Mouse (Mus musculus) C2C12 (cell line): Measurements from ENCODE around the gene Dmrta2. TPM values are rescaled to one million over a fixed set of nuclear protein-coding genes. Genes with fewer than 3 reads are reported as not detected.

ENCODE experiments used
- H3K27me3 ChIP-seq: one replicate; pipeline ENCODE4 v1.6.1; 2011; ENCODE audit not compliant: control insufficient read depth, insufficient read depth, insufficient read length
- H3K36me3 ChIP-seq: one replicate; pipeline ENCODE4 v1.6.1; 2011; ENCODE audit not compliant: control insufficient read depth, insufficient read depth
- H3K4me3 ChIP-seq: one replicate; pipeline ENCODE4 v1.5.1; 2011; ENCODE audit warnings: mild to moderate bottlenecking, control low read depth; ENCODE audit not compliant: poor library complexity, insufficient read depth, severe bottlenecking
- H3K79me2 ChIP-seq: one replicate; pipeline ENCODE4 v1.6.1; 2011; ENCODE audit not compliant: control insufficient read depth, insufficient read depth
- H3K79me3 ChIP-seq: one replicate; pipeline ENCODE4 v1.6.1; 2011; ENCODE audit warnings: low read depth, control low read depth
- H3ac ChIP-seq: one replicate; pipeline ENCODE3; 2011; ENCODE audit warnings: low read depth; ENCODE audit not compliant: control insufficient read depth, insufficient read length
- CEBPB ChIP-seq: IDR thresholded peaks from one replicate; pipeline ENCODE4 v1.6.1; 2011; ENCODE audit warnings: low read depth, mild to moderate bottlenecking, control low read depth, moderate library complexity
- CTCF ChIP-seq: IDR thresholded peaks from one replicate; pipeline ENCODE4 v1.5.1; 2011; ENCODE audit not compliant: control insufficient read depth, insufficient read depth, insufficient read length
- FOSL1 ChIP-seq: IDR thresholded peaks from one replicate; pipeline ENCODE4 v1.8.0; 2011; ENCODE audit warnings: mild to moderate bottlenecking, low read length; ENCODE audit not compliant: poor library complexity, insufficient read depth, severe bottlenecking
- MAX ChIP-seq: IDR thresholded peaks from one replicate; pipeline ENCODE4 v1.6.1; 2011; ENCODE audit warnings: mild to moderate bottlenecking, control low read depth
- MYOD1 ChIP-seq: IDR thresholded peaks from one replicate; pipeline ENCODE4 v1.6.1; 2011; ENCODE audit warnings: low read depth; ENCODE audit not compliant: control insufficient read depth, insufficient read length
- MYOG ChIP-seq: IDR thresholded peaks from one replicate; pipeline ENCODE4 v1.6.1; 2011; ENCODE audit not compliant: control insufficient read depth, insufficient read length; ENCODE audit errors: extremely low read depth
- USF1 ChIP-seq: IDR thresholded peaks from one replicate; pipeline ENCODE4 v1.6.1; 2011; ENCODE audit warnings: low read depth, mild to moderate bottlenecking, control low read depth, moderate library complexity
- polyA plus RNA-seq: library from polyadenylated mRNA; unstranded; fragments of >200 nt; fragmentation: generic; extraction: Trizol; gene quantifications from one replicate; pipeline ENCODE4 v1.2.1, GENCODE M21; 2012; ENCODE audit warnings: missing spikeins

The Dmrta2 gene
- polyA plus RNA-seq, 1 experiment, result 6.7 TPM

DNA sequence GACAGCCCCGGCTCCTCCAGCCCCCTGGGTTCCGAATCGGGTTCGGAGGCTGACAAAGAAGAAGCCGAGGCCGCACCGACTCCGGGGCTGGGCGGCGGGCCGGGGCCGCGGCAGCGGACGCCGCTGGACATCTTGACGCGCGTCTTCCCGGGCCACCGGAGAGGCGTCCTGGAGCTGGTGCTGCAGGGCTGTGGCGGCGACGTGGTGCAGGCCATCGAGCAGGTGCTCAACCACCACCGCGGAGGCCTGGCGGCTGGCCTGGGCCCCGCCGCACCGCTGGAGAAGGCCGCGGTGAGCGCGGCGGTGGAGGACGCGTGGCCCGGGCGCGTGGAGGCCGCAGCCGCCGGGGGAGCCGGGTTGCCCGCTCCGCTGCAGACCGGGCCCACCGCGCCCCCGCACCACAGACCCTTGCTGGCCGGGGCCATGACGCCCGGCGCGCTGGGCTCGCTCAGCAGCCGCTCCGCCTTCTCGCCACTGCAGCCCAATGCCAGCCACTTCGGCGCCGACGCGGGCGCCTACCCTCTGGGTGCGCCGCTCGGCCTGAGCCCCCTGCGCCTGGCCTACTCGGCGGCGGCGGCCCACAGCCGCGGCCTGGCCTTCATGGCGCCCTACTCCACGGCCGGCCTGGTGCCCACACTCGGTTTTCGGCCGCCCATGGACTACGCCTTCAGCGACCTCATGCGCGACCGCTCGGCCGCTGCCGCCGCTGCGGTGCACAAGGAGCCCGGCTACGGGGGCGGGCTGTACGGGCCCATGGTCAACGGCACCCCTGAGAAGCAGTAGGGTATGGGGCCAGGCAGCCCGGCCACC lies 4.2 kb downstream of the Dmrta2 start:
- H3K4me3 ChIP-seq, result no peak overlapping the region
- no peak overlapping the region for H3ac ChIP-seq
- H3K79me2 ChIP-seq, result peaks cover 10% of the 10 kb centered on the region
- H3K79me3 ChIP-seq, result no peaks in the 10 kb centered on the region
- no peaks in the 10 kb centered on the region for H3K36me3 ChIP-seq
- TF ChIP-seq MYOD1, result no peak
- no peak for TF ChIP-seq MAX
- no peak for TF ChIP-seq USF1
- TF ChIP-seq FOSL1, result no peak
- no peak for TF ChIP-seq CTCF
- no peak for TF ChIP-seq MYOG
- TF ChIP-seq CEBPB, result no peak
- H3K27me3 ChIP-seq, result peaks cover 26% of the 10 kb centered on the region

DNA sequence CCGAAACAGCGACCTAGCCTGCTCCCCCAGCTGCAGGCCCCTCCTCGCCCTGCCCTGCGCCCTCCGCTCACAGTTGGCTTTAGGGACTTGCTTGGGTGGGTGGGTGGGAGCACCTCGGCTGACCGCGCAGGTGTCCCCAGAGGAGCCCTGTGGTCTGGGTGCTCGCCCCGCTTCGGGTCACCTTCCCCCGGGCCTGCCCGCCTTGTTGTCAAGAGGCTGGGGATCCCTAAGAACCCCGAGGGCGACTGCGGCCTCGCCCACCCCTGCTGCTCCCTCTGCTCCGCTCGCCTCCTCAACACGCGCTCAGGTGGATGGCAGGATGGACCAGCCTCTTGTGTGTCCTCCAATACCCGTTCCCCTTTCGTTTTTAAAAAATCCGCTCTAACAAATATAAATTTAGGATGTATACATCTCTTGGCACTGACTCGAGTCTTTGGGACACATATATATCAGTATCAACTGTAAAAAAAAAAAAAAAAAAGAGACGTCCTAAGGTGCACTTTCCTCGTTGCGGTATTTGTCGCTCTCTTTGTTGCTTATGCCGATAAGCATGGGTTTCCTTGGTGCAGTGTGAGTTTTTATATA lies 4.9 kb downstream of the Dmrta2 start:
- H3K4me3 ChIP-seq, result no peak overlapping the region
- no peaks in the 10 kb centered on the region for H3K36me3 ChIP-seq
- TF ChIP-seq MYOD1, result no peak
- no peaks in the 10 kb centered on the region for H3K79me3 ChIP-seq
- H3K79me2 ChIP-seq, result peaks cover 10% of the 10 kb centered on the region
- H3ac ChIP-seq, result no peak overlapping the region
- peaks cover 30% of the 10 kb centered on the region for H3K27me3 ChIP-seq

DNA sequence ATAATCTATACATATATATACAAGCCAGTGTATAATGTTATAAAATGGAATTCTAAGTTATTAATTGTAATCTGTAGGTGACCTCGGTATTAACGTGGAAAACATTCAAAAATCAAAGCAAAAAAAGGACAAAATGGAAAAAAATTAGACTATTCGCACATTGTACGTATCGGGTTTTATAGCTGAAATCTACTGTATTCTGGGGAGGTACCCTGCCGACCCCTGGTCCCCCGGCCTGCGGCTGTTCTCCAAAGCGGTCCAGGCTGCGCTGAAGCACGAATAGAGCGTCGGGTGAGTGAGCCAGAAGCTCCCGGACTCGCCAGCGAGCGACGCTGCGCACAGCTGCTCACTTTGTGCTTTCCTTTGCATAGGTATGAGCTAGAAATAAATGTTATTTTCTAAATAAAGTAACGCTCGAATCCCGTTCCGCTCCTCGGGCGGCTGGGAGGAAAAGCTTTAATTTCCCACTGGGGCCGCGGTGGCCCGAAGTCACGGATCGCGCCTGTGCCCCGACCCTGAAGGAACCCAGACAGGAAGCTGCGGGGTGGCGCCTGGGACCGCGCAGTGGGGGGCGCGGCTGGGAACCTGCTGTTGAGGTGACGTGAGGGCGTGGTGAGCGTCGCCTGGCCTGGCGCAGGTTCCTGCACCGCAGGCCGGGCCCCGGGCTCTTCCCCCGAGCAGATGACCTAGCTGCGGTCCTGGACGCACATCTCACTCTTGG lies 5.6 kb downstream of the Dmrta2 start:
- H3K4me3 ChIP-seq, result no peak overlapping the region
- no peak overlapping the region for H3ac ChIP-seq
- H3K79me2 ChIP-seq, result peaks cover 6% of the 10 kb centered on the region
- TF ChIP-seq CEBPB (no peak), MAX (no peak), CTCF (no peak), MYOD1 (no peak), FOSL1 (no peak), USF1 (no peak), MYOG (no peak)
- peaks cover 30% of the 10 kb centered on the region for H3K27me3 ChIP-seq
- no peaks in the 10 kb centered on the region for H3K79me3 ChIP-seq
- H3K36me3 ChIP-seq, result no peaks in the 10 kb centered on the region

- Histone ChIP-seq H3K36me3 (no peaks in the 10 kb centered on the region), H3K4me3 (no peak overlapping the region), H3K79me2 (peaks cover under 1% of the 10 kb centered on the region), H3ac (no peak overlapping the region), H3K79me3 (no peaks in the 10 kb centered on the region), H3K27me3 (peaks cover 30% of the 10 kb centered on the region)
- TF ChIP-seq USF1, result no peak
- TF ChIP-seq CEBPB, result no peak
- no peak for TF ChIP-seq CTCF
- no peak for TF ChIP-seq MAX
- TF ChIP-seq FOSL1, result no peak
- TF ChIP-seq MYOG, result no peak
- TF ChIP-seq MYOD1, result no peak
Measured at GRCm38 (mm10) chr4:109984011-109984411, 6.2 kb downstream of the Dmrta2 start.

DNA sequence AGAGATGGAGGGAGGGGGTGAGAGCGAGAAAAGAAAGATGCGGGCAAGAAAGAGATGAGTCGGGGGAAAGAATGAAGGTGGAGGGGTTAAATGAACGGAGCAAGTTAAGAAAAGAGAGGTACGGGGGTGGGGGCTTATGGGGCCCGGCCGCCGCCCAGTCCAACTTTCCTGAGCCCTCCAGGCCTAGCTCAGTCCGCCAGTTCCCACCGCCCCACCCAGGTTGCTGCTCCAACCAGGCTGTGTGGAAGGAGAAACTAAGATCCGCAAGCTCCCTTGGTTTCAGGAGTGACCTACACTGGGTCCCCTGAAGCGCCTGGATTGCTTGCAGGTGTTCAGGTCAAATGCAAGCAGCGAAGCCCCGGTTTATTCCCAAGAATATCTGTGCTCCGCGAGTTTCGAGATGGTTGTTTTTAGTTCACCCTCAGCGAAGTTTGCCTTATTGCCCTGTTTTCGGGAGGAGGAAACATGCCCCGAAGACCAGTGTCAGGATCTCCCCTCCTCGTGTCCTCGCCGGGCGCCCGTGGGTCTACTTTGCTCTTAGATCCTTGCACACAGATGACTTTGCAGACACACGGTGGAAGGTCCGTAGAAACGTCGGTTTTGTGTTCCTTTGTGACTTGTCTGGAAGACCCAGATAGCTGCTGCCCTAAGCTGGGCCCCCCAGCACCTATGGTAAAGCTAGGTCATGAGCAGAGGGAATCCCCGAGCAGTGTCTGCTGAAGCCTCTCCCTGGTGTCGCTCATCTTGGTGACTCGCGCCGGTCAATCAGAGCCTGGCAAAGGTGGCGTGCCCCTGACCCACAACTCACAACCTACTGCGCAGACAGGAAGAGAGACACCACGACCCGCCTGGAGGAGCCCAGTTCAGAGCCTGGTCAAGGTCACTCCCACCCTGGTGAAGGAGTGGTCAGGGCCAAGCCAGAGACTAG lies 6.9 kb downstream of the Dmrta2 start:
- H3K79me3 ChIP-seq, result no peaks in the 10 kb centered on the region
- H3ac ChIP-seq, result no peak overlapping the region
- TF ChIP-seq CEBPB (no peak), USF1 (no peak), FOSL1 (no peak), CTCF (no peak), MAX (no peak), MYOG (no peak), MYOD1 (no peak)
- H3K4me3 ChIP-seq, result no peak overlapping the region
- no peaks in the 10 kb centered on the region for H3K79me2 ChIP-seq
- no peaks in the 10 kb centered on the region for H3K36me3 ChIP-seq
- peaks cover 30% of the 10 kb centered on the region for H3K27me3 ChIP-seq
